Mouse (Mus musculus): ENCODE measurements at regions not wholly inside any gene's neighbourhood (a gene's known extent, or its start where the extent isn't known, plus 50 kb on each side); places are given as distances from the start of the nearest gene placed in this dataset.
"Not testable (repeated sequence)": the region's sequence is repeated elsewhere in the genome, so short reads cannot be mapped to it uniquely, and the experiment has no call there.

GRCm38 (mm10) chr9:116426269-116426999 lies 251.3 kb upstream of the Tgfbr2 start:
- peak; percentile 58 for DNase-seq (ENCODE audit: low spot score)

GRCm38 (mm10) chr9:116425400-116425799 lies 250.2 kb upstream of the Tgfbr2 start:
- not testable (repeated sequence) for DNase-seq (ENCODE audit: low spot score)

GRCm38 (mm10) chr9:116415021-116415420 lies 239.9 kb upstream of the Tgfbr2 start:
- DNase-seq (ENCODE audit: low spot score): no peak

GRCm38 (mm10) chr9:116411067-116411466 lies 235.9 kb upstream of the Tgfbr2 start:
- no peak for DNase-seq (ENCODE audit: low spot score)

- no peak for DNase-seq (ENCODE audit: low spot score)
Observed at GRCm38 (mm10) chr9:116410461-116410860, 235.3 kb upstream of the Tgfbr2 start.

- no peak for DNase-seq (ENCODE audit: low spot score)
Observed at GRCm38 (mm10) chr9:116408116-116408515, 233.0 kb upstream of the Tgfbr2 start.

GRCm38 (mm10) chr9:116405051-116405450 lies 229.9 kb upstream of the Tgfbr2 start:
- no peak for DNase-seq (ENCODE audit: low spot score)

- no peak for DNase-seq (ENCODE audit: low spot score)
Observed at GRCm38 (mm10) chr9:116401821-116402220, 226.7 kb upstream of the Tgfbr2 start.

GRCm38 (mm10) chr9:116400270-116400669 lies 225.1 kb upstream of the Tgfbr2 start:
- peak; percentile 6 for DNase-seq (ENCODE audit: low spot score)

- DNase-seq (ENCODE audit: low spot score): no peak
Observed at GRCm38 (mm10) chr9:116399296-116399695, 224.1 kb upstream of the Tgfbr2 start.

- DNase-seq (ENCODE audit: low spot score): no peak
Observed at GRCm38 (mm10) chr9:116392258-116392657, 217.1 kb upstream of the Tgfbr2 start.

GRCm38 (mm10) chr9:116389781-116390180 lies 214.6 kb upstream of the Tgfbr2 start:
- DNase-seq (ENCODE audit: low spot score): no peak

- DNase-seq (ENCODE audit: low spot score): no peak
Observed at GRCm38 (mm10) chr9:116388863-116389262, 213.7 kb upstream of the Tgfbr2 start.

GRCm38 (mm10) chr9:116388025-116388424 lies 212.9 kb upstream of the Tgfbr2 start:
- DNase-seq (ENCODE audit: low spot score): no peak

GRCm38 (mm10) chr9:116384176-116385076 lies 209.3 kb upstream of the Tgfbr2 start:
- peak; percentile 96 for DNase-seq (ENCODE audit: low spot score)

GRCm38 (mm10) chr9:116383411-116384101 lies 208.4 kb upstream of the Tgfbr2 start:
- DNase-seq (ENCODE audit: low spot score): peak; percentile 46

GRCm38 (mm10) chr9:116377706-116378105 lies 202.5 kb upstream of the Tgfbr2 start:
- no peak for DNase-seq (ENCODE audit: low spot score)

- no peak for DNase-seq (ENCODE audit: low spot score)
Observed at GRCm38 (mm10) chr9:116375658-116376357, 200.6 kb upstream of the Tgfbr2 start.

- no peak for DNase-seq (ENCODE audit: low spot score)
Observed at GRCm38 (mm10) chr9:116374343-116374742, 199.2 kb upstream of the Tgfbr2 start.

- DNase-seq (ENCODE audit: low spot score): peak; percentile 33
Observed at GRCm38 (mm10) chr9:116373396-116373795, 198.2 kb upstream of the Tgfbr2 start.

- peak; percentile 80 for DNase-seq (ENCODE audit: low spot score)
Observed at GRCm38 (mm10) chr9:116369059-116369718, 194.0 kb upstream of the Tgfbr2 start.
